Mouse (Mus musculus): ENCODE data around the gene Ikzf3. TPM values are rescaled to one million over a fixed set of nuclear protein-coding genes. Genes with fewer than 3 reads are reported as not detected.

Ikzf3 gene
- polyA plus RNA-seq, 1 experiment from 2014 or later = 0.20 TPM

GRCm38 (mm10) chr11:98526824-98527461, 18.9 kb downstream of the Ikzf3 start:
- H3K27me3 ChIP-seq (replicated peaks; ENCODE audit: insufficient read depth, low read length) = no peaks in the 10 kb centered on the region
- no peak for DNase-seq (ENCODE audit: low spot score)

GRCm38 (mm10) chr11:98525140-98525539, 20.7 kb downstream of the Ikzf3 start:
- H3K9me3 ChIP-seq (ENCODE audit: low read length) = no peaks in the 10 kb centered on the region
- no peak overlapping the region for H3K4me3 ChIP-seq (ENCODE audit: low read depth, low read length)
- H3K9ac ChIP-seq (replicated peaks; ENCODE audit: low read depth) = no peak overlapping the region
- H3K4me1 ChIP-seq (ENCODE audit: insufficient read depth, low read depth, low read length) = no peaks in the 10 kb centered on the region
- TF ChIP-seq EP300 (IDR thresholded peaks at IDR 0.05) = no peak
- TF ChIP-seq CTCF (IDR thresholded peaks at IDR 0.05) = no peak
- ATAC-seq = no peak
- H3K36me3 ChIP-seq (ENCODE audit: insufficient read depth, low read length) = no peaks in the 10 kb centered on the region
- DNase-seq (ENCODE audit: low spot score) = no peak
- H3K4me2 ChIP-seq (replicated peaks; ENCODE audit: low read depth, low read length) = no peak overlapping the region
- no peaks in the 10 kb centered on the region for H3K27me3 ChIP-seq (replicated peaks; ENCODE audit: insufficient read depth, low read length)
- H3K27ac ChIP-seq (ENCODE audit: low read length) = no peak overlapping the region
- WGBS = 44% methylated on average over 4 of the region's 4 CpGs

More at GRCm38 (mm10) chr11:98526824-98527461, 18.9 kb downstream of the Ikzf3 start:
- Histone ChIP-seq H3K4me3 (ENCODE audit: low read depth, low read length) (no peak overlapping the region), H3K4me2 (replicated peaks; ENCODE audit: low read depth, low read length) (no peak overlapping the region), H3K27ac (ENCODE audit: low read length) (no peak overlapping the region), H3K4me1 (ENCODE audit: insufficient read depth, low read depth, low read length) (no peaks in the 10 kb centered on the region), H3K9ac (replicated peaks; ENCODE audit: low read depth) (no peak overlapping the region), H3K36me3 (ENCODE audit: insufficient read depth, low read length) (no peaks in the 10 kb centered on the region), H3K9me3 (ENCODE audit: low read length) (no peaks in the 10 kb centered on the region)
- TF ChIP-seq EP300 (IDR thresholded peaks at IDR 0.05) (no peak), CTCF (IDR thresholded peaks at IDR 0.05) (no peak)
- ATAC-seq = no peak
- 74% methylated on average over 10 of the region's 10 CpGs for WGBS

DNA sequence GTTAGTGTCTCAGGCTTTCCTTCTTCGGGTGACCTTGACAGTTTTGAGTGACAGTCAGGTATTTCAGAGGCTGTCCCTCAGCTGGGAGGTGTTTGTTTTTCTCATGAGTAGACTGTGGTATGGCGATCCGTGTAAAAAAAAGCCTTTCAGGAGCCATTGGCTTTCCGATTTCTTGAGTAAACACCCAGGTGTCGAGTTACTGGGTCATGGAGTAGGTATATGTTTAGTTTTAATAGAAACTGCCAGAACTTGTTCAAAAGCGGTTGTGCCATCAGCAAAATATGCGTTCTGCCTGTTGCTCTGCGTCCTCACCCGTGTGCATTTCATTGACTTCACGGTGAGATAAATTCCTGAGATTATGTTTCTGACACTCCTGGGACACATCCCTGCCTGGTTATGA, 25.4 kb downstream of the Ikzf3 start:
- Histone ChIP-seq H3K4me3 (ENCODE audit: low read depth, low read length) (no peak overlapping the region), H3K36me3 (ENCODE audit: insufficient read depth, low read length) (no peaks in the 10 kb centered on the region), H3K4me1 (ENCODE audit: insufficient read depth, low read depth, low read length) (no peaks in the 10 kb centered on the region), H3K27me3 (replicated peaks; ENCODE audit: insufficient read depth, low read length) (no peaks in the 10 kb centered on the region), H3K9me3 (ENCODE audit: low read length) (no peaks in the 10 kb centered on the region), H3K4me2 (replicated peaks; ENCODE audit: low read depth, low read length) (no peak overlapping the region), H3K27ac (ENCODE audit: low read length) (no peak overlapping the region), H3K9ac (replicated peaks; ENCODE audit: low read depth) (no peak overlapping the region)
- no peak for TF ChIP-seq CTCF (IDR thresholded peaks at IDR 0.05)
- no peak for TF ChIP-seq EP300 (IDR thresholded peaks at IDR 0.05)
- WGBS = 27% methylated on average over 10 of the region's 10 CpGs
- ATAC-seq = peak; percentile 37; the same call in 1 of the 2 replicates
- DNase-seq (ENCODE audit: low spot score) = peak; percentile 39

DNA sequence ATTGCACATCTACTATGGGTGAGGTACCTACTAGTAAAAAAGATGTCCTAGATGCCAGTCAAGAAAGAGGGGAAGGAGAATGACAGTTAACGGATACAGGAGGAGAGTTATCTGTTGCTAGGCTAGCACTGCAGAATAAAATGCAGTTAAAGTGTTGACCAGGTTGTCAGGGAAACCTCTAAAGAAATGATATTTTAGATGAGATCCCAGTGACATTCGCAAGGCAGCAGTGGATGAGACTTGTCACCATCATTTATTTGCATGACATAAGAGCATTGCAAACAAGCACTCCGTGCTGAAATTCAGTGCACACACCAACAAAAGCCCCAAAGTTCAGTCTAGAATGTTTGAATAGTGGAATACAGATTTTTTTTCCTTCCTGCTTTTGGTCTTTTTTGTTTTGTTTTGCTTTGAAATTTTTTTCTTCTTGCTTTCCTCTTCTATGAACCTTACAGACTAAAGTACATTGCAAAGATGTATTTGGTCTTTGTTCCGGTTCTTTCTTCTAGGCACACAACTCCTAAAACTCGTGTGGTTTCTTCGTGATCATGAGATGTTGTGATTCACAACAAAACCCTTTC, 32.4 kb downstream of the Ikzf3 start:
- Histone ChIP-seq H3K9ac (replicated peaks; ENCODE audit: low read depth) (no peak overlapping the region), H3K4me3 (ENCODE audit: low read depth, low read length) (no peak overlapping the region), H3K36me3 (ENCODE audit: insufficient read depth, low read length) (no peaks in the 10 kb centered on the region), H3K4me1 (ENCODE audit: insufficient read depth, low read depth, low read length) (no peaks in the 10 kb centered on the region), H3K9me3 (ENCODE audit: low read length) (no peaks in the 10 kb centered on the region), H3K4me2 (replicated peaks; ENCODE audit: low read depth, low read length) (no peak overlapping the region), H3K27ac (ENCODE audit: low read length) (no peak overlapping the region), H3K27me3 (replicated peaks; ENCODE audit: insufficient read depth, low read length) (no peaks in the 10 kb centered on the region)
- no peak for DNase-seq (ENCODE audit: low spot score)
- TF ChIP-seq CTCF (IDR thresholded peaks at IDR 0.05) (no peak), EP300 (IDR thresholded peaks at IDR 0.05) (no peak)
- no peak for ATAC-seq
- 70% methylated on average over 6 of the region's 6 CpGs for WGBS

DNA sequence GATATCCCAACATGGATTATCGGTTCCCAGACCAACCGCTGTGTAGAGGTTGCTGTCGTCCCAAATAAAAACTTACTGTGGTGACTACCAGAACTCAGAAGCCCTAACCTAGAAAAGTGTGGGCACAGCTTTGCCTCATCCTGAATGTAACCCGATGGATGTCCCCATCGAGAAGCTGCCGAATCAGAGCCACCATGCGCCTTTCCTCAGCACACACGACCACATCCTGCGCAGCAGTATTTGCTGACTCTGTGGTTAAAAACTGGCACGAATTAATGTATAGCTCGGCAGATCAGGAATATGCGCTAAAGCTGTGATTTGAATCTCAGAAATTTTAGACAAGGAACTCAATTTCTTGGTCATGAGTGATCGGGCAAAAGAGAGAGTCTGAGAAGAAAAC, 33.0 kb downstream of the Ikzf3 start:
- TF ChIP-seq EP300 (IDR thresholded peaks at IDR 0.05) (no peak), CTCF (IDR thresholded peaks at IDR 0.05) (no peak)
- DNase-seq (ENCODE audit: low spot score) = no peak
- Histone ChIP-seq H3K4me1 (ENCODE audit: insufficient read depth, low read depth, low read length) (no peaks in the 10 kb centered on the region), H3K4me3 (ENCODE audit: low read depth, low read length) (no peak overlapping the region), H3K27me3 (replicated peaks; ENCODE audit: insufficient read depth, low read length) (no peaks in the 10 kb centered on the region), H3K36me3 (ENCODE audit: insufficient read depth, low read length) (no peaks in the 10 kb centered on the region), H3K9me3 (ENCODE audit: low read length) (no peaks in the 10 kb centered on the region), H3K9ac (replicated peaks; ENCODE audit: low read depth) (no peak overlapping the region), H3K4me2 (replicated peaks; ENCODE audit: low read depth, low read length) (no peak overlapping the region), H3K27ac (ENCODE audit: low read length) (no peak overlapping the region)
- 87% methylated on average over 13 of the region's 13 CpGs for WGBS
- ATAC-seq = no peak

GRCm38 (mm10) chr11:98510125-98510524, 35.7 kb downstream of the Ikzf3 start:
- H3K4me2 ChIP-seq (replicated peaks; ENCODE audit: low read depth, low read length) = no peak overlapping the region
- no peak for ATAC-seq
- no peaks in the 10 kb centered on the region for H3K4me1 ChIP-seq (ENCODE audit: insufficient read depth, low read depth, low read length)
- WGBS = 72% methylated on average over 8 of the region's 8 CpGs
- DNase-seq (ENCODE audit: low spot score) = no peak
- H3K27me3 ChIP-seq (replicated peaks; ENCODE audit: insufficient read depth, low read length) = no peaks in the 10 kb centered on the region
- no peak overlapping the region for H3K9ac ChIP-seq (replicated peaks; ENCODE audit: low read depth)
- no peaks in the 10 kb centered on the region for H3K9me3 ChIP-seq (ENCODE audit: low read length)
- H3K36me3 ChIP-seq (ENCODE audit: insufficient read depth, low read length) = no peaks in the 10 kb centered on the region
- no peak overlapping the region for H3K4me3 ChIP-seq (ENCODE audit: low read depth, low read length)
- H3K27ac ChIP-seq (ENCODE audit: low read length) = no peak overlapping the region
- no peak for TF ChIP-seq CTCF (IDR thresholded peaks at IDR 0.05)
- no peak for TF ChIP-seq EP300 (IDR thresholded peaks at IDR 0.05)

All from lung, postnatal 0 days (tissue).